Mouse (Mus musculus) ES-Bruce4 (cell line): ENCODE measurements around the gene 4921517D22Rik.
"Not testable (repeated sequence)": the region's sequence is repeated elsewhere in the genome, so short reads cannot be mapped to it uniquely, and the experiment has no call there.

ENCODE experiments used
- CTCF ChIP-seq: IDR thresholded peaks from one replicate; pipeline ENCODE4 v1.8.1; 2011; ENCODE audit warnings: low read depth, low read length
- EP300 ChIP-seq: IDR thresholded peaks from 2 replicates; pipeline ENCODE4 v1.6.1; 2011; ENCODE audit warnings: low read depth, low read length; ENCODE audit not compliant: insufficient read depth

GRCm38 (mm10) chr13:59711984-59712383, 18.1 kb upstream of the 4921517D22Rik start, which contains the start of gene Spata31d1b:
- TF ChIP-seq CTCF, EP300: not testable (repeated sequence)
